23 mouse cellular contexts compared by ENCODE assay signal in the genomic region with DNA sequence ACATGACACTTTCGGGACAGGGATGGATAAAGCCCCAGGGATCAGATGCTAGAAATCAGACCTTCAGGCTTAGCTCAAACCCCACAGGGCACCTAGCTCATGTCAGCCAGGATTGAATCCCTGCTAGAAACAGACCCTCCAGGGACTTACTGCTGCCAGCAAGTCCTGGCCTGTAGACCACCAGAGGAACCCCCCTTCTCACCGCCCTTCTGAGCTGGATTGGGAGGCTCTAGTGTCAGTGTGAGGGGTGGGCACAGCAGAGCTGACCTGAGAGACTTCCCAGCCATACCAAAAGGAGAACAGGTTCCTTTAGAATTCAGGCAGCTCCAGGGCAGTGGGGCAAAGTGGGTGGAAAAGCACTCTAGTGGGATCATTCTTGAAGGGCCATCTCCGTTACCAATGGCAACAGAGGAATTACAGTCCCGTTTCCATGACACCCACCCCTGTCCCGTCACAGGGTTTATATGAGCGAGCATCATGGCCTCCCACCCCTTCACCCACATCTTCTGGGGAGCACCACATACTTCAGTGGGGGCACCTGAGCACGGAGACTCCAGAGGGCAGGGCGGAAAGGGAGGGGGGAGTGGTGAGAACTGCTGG. TPM values are rescaled to one million over a fixed set of nuclear protein-coding genes. Genes with fewer than 3 reads are reported as not detected.
DNase-seq lines count a peak whose midpoint lies in the region; ATAC-seq and TF ChIP-seq lines count a peak whose summit lies in the region.
"Had no signal": no experiment of that assay in that cellular context is flagged by ENCODE, and none has a peak within 500 bp of the region (broad histone marks: within the 10 kb centered on the region; RNA-seq: fewer than 3 reads in every experiment).

No protein-coding gene starts in this region.

- no peak overlapping the region for H3K4me3 ChIP-seq in left cerebral cortex, adult 2 months
- no peak overlapping the region for H3K4me3 ChIP-seq in hindbrain, embryonic 12.5 days
- no peak overlapping the region for H3K4me3 ChIP-seq in midbrain, postnatal 0 days (ENCODE audit: low read depth, low read length)
- H3K4me3 ChIP-seq: embryonic facial prominence, embryonic 15.5 days; heart, adult 2 months; hindbrain, embryonic 15.5 days; megakaryocyte, embryonic 14.5 days had no signal

- peak; percentile 39 for DNase-seq in embryo, embryonic 11 days
- no peak for DNase-seq in embryo, embryonic 9.5 days (ENCODE audit: extremely low spot score)
- peak in 1 of 2 experiments; percentile 51 for DNase-seq in left cerebral cortex, adult 2 months (ENCODE audit: extremely low spot score in 1 of 2, low spot score in 2 of 2)
- DNase-seq in left cerebral cortex, postnatal 14 days (ENCODE audit: low spot score in 2 of 2): no peak
- no peak for DNase-seq in midbrain, postnatal 0 days (ENCODE audit: low spot score)
- DNase-seq in yolk sac, embryonic 10.5 days (ENCODE audit: low spot score): no peak
- no peak for DNase-seq in MN1 (ENCODE audit: low spot score)
- DNase-seq: adrenal gland, adult 2 months; heart, adult 2 months; kidney, adult 11 months; kidney, postnatal 10 days; liver; liver, postnatal 0 days; lung, postnatal 14 days; retina, postnatal 1 day; thymus, postnatal 4 days had no signal

- no peaks in the 10 kb centered on the region for H3K9me3 ChIP-seq in hindbrain, embryonic 12.5 days (replicated peaks)
- no peaks in the 10 kb centered on the region for H3K9me3 ChIP-seq in midbrain, postnatal 0 days (ENCODE audit: low read length)
- H3K9me3 ChIP-seq: embryonic facial prominence, embryonic 15.5 days; hindbrain, embryonic 15.5 days; megakaryocyte, embryonic 14.5 days had no signal

- no peaks in the 10 kb centered on the region for H3K27me3 ChIP-seq in hindbrain, embryonic 12.5 days
- no peaks in the 10 kb centered on the region for H3K27me3 ChIP-seq in midbrain, postnatal 0 days (ENCODE audit: insufficient read depth, low read length)
- H3K27me3 ChIP-seq: embryonic facial prominence, embryonic 15.5 days; hindbrain, embryonic 15.5 days had no signal

- peak overlapping the region; percentile 29; the same call in 1 of the 2 replicates for H3K27ac ChIP-seq in left cerebral cortex, adult 2 months
- H3K27ac ChIP-seq in hindbrain, embryonic 12.5 days: 0 out of 2 replicates have a peak overlapping the region, but pooled peaks have one; percentile 45
- no peak overlapping the region for H3K27ac ChIP-seq in midbrain, postnatal 0 days (ENCODE audit: low read depth, low read length)
- H3K27ac ChIP-seq: embryonic facial prominence, embryonic 15.5 days; heart, adult 2 months; hindbrain, embryonic 15.5 days had no signal

- H3K4me2 ChIP-seq in hindbrain, embryonic 12.5 days (replicated peaks): no peak overlapping the region
- no peak overlapping the region for H3K4me2 ChIP-seq in midbrain, postnatal 0 days (ENCODE audit: low read depth, low read length, poor library complexity, severe bottlenecking)
- H3K4me2 ChIP-seq: embryonic facial prominence, embryonic 15.5 days; hindbrain, embryonic 15.5 days had no signal

- 58% methylated on average over 8 of the region's 8 CpGs for WGBS in hindbrain, embryonic 12.5 days
- WGBS in midbrain, postnatal 0 days: 39% methylated on average over 8 of the region's 8 CpGs

- 0 out of 2 replicates have a peak overlapping the region, but pooled peaks have one; percentile 3 for H3K9ac ChIP-seq in hindbrain, embryonic 12.5 days
- peak overlapping the region; percentile 13; the same call in 1 of the 2 replicates for H3K9ac ChIP-seq in midbrain, postnatal 0 days (replicated peaks; ENCODE audit: low read length, poor library complexity, severe bottlenecking)
- H3K9ac ChIP-seq: embryonic facial prominence, embryonic 15.5 days; hindbrain, embryonic 15.5 days; liver, postnatal 0 days had no signal

- ATAC-seq in hindbrain, embryonic 12.5 days (ENCODE audit: low FRiP score): peak; percentile 53
- ATAC-seq in midbrain, postnatal 0 days (ENCODE audit: low FRiP score): no peak
- ATAC-seq: liver, postnatal 0 days had no signal

- 0 out of 2 replicates have a peak, but pooled peaks cover 9% of the 10 kb centered on the region for H3K36me3 ChIP-seq in hindbrain, embryonic 12.5 days
- peaks cover 20% of the 10 kb centered on the region for H3K36me3 ChIP-seq in midbrain, postnatal 0 days (ENCODE audit: insufficient read depth, low read length)
- H3K36me3 ChIP-seq: embryonic facial prominence, embryonic 15.5 days had no signal

- H3K4me1 ChIP-seq in hindbrain, embryonic 12.5 days: peaks cover 38% of the 10 kb centered on the region
- peaks cover 6% of the 10 kb centered on the region for H3K4me1 ChIP-seq in midbrain, postnatal 0 days (ENCODE audit: insufficient read depth, low read length)
- H3K4me1 ChIP-seq: embryonic facial prominence, embryonic 15.5 days had no signal

- intact Hi-C loops in left cerebral cortex, adult 2 months (cut with DNase I): no loop called here
- intact Hi-C loops in left cerebral cortex, postnatal 14 days (cut with DNase I): no loop called here

- no peak for TF ChIP-seq CTCF in left cerebral cortex, adult 2 months (IDR thresholded peaks at IDR 0.05)
- TF ChIP-seq CTCF in midbrain, postnatal 0 days (IDR thresholded peaks at IDR 0.05): no peak

RNA-seq across cellular contexts. Expression of gene Kcnq2, which starts 21.2 kb away (rescaled TPM):
- 100 to 1,000 TPM; 275 to 280 TPM for total RNA-seq in left cerebral cortex, adult 2 months (2021)
- total RNA-seq in left cerebral cortex, postnatal 14 days (2021): 100 to 1,000 TPM; 179 to 188 TPM
- 41.7 and 43.1 TPM in 2 replicates for polyA plus RNA-seq in hindbrain, embryonic 12.5 days (2016; fragmentation: Nextera tagmentation; extraction: Ambion mirVana)
- 134 and 162 TPM in 2 replicates for total RNA-seq in midbrain, postnatal 0 days (2014; rRNA removed)
- polyA plus RNA-seq in midbrain, postnatal 0 days (2015; fragmentation: Nextera tagmentation; extraction: Ambion mirVana): 33.8 and 40.6 TPM in 2 replicates
- total RNA-seq: neutrophil, adult 5-6 weeks had no signal
- polyA plus RNA-seq: liver, postnatal 0 days had no signal

RNA-seq across cellular contexts. Expression of gene Eef1a2, which starts 43.0 kb away (rescaled TPM):
- total RNA-seq in left cerebral cortex, adult 2 months (2021): 1,000 to 10,000 TPM; 1,380 to 1,388 TPM
- total RNA-seq in left cerebral cortex, postnatal 14 days (2021): 1,000 to 10,000 TPM; 1,193 to 1,221 TPM
- polyA plus RNA-seq in hindbrain, embryonic 12.5 days (2016; fragmentation: Nextera tagmentation; extraction: Ambion mirVana): 2.3 and 2.5 TPM in 2 replicates
- 321 and 367 TPM in 2 replicates for total RNA-seq in midbrain, postnatal 0 days (2014; rRNA removed)
- polyA plus RNA-seq in midbrain, postnatal 0 days (2015; fragmentation: Nextera tagmentation; extraction: Ambion mirVana): 23.1 and 23.3 TPM in 2 replicates
- total RNA-seq: common myeloid progenitor, adult 5-6 weeks; MEL; neutrophil, adult 5-6 weeks had no signal
- polyA plus RNA-seq: liver, postnatal 0 days had no signal
